In the genomic region with DNA sequence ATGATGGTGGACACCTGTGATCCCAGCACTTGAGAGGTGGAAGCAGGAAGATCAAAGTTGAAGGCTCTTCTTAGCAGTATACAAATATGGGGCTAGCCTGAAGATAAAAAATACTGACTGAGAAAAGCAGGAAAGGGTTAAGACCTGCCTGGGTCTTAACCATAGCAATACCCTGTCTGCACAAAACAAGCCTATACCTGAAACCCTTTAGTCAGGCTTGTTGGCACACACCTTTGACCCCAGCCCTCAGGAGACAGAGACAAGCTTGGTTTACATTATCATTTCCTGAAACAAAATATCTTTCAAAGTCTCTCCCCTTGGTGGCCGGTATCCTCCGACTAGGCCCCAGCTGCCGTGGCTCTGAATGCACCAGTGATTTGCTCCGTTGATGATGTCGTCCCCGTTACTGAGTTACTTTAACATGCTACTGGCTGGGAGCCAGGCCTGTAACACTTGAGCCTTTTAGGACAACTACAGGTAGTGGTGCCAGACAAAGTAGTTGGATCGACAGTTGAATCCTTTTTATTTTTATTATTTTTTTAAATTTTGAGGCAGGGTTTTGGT, we compare ENCODE assay signal across 17 mouse cellular contexts. TPM values are rescaled to one million over a fixed set of nuclear protein-coding genes. Genes with fewer than 3 reads are reported as not detected.
DNase-seq lines count a peak whose midpoint lies in the region; ATAC-seq lines count a peak whose summit lies in the region.
"Had no signal": no experiment of that assay in that cellular context is flagged by ENCODE, and none has a peak within 500 bp of the region (broad histone marks: within the 10 kb centered on the region; RNA-seq: fewer than 3 reads in every experiment).

No protein-coding gene starts in this region.

- no peak overlapping the region; the same call in 1 of the 2 replicates for H3K27ac ChIP-seq in kidney, embryonic 16.5 days (ENCODE audit: low read length)
- H3K27ac ChIP-seq: forebrain, embryonic 15.5 days; liver, embryonic 15.5 days had no signal

- ATAC-seq in kidney, embryonic 16.5 days (ENCODE audit: low FRiP score, low TSS enrichment) = peak; percentile 76; the same call in 1 of the 2 replicates
- ATAC-seq: forebrain, embryonic 15.5 days; inflammation-experienced regulatory T-cells, adult 6 months had no signal

- WGBS in kidney, embryonic 16.5 days = 34% methylated on average over 7 of the region's 7 CpGs

- H3K9ac ChIP-seq in kidney, embryonic 16.5 days (replicated peaks; ENCODE audit: low read length) = no peak overlapping the region
- H3K9ac ChIP-seq: forebrain, embryonic 15.5 days; liver, embryonic 15.5 days had no signal

- H3K4me1 ChIP-seq in kidney, embryonic 16.5 days (ENCODE audit: insufficient read depth, low read length) = 0 out of 2 replicates have a peak, but pooled peaks cover 4% of the 10 kb centered on the region
- H3K4me1 ChIP-seq: forebrain, embryonic 15.5 days; liver, embryonic 15.5 days had no signal

- peaks cover 48% of the 10 kb centered on the region for H3K36me3 ChIP-seq in kidney, embryonic 16.5 days (ENCODE audit: insufficient read depth, low read length)

- no peaks in the 10 kb centered on the region for H3K27me3 ChIP-seq in kidney, embryonic 16.5 days (ENCODE audit: insufficient read depth, low read length)
- H3K27me3 ChIP-seq: forebrain, embryonic 15.5 days; liver, embryonic 15.5 days had no signal

- H3K4me2 ChIP-seq in kidney, embryonic 16.5 days (replicated peaks; ENCODE audit: low read depth, low read length) = no peak overlapping the region
- H3K4me2 ChIP-seq: forebrain, embryonic 15.5 days; liver, embryonic 15.5 days; midbrain, embryonic 11.5 days had no signal

- intact Hi-C loops in left cerebral cortex, postnatal 10 days (cut with DNase I) = no loop called here

- no peak overlapping the region for H3K4me3 ChIP-seq in kidney, embryonic 16.5 days (ENCODE audit: low read length)
- H3K4me3 ChIP-seq: forebrain, embryonic 15.5 days; liver, embryonic 15.5 days; myocyte had no signal

- H3K9me3 ChIP-seq in kidney, embryonic 16.5 days (ENCODE audit: low read length) = no peaks in the 10 kb centered on the region
- H3K9me3 ChIP-seq: forebrain, embryonic 15.5 days; liver, embryonic 15.5 days had no signal

- peak; percentile 18 for DNase-seq in embryo, embryonic 10 days (ENCODE audit: low spot score)
- no peak for DNase-seq in embryo, embryonic 9.5 days (ENCODE audit: extremely low spot score)
- DNase-seq in urinary bladder, postnatal 14 days (ENCODE audit: low spot score) = peak; percentile 9
- no peak for DNase-seq in urinary bladder, postnatal 10 days (ENCODE audit: low spot score)
- no peak for DNase-seq in retina, postnatal 1 day
- no peak for DNase-seq in left cerebral cortex, adult 9 months (ENCODE audit: low spot score in 2 of 2)
- no peak for DNase-seq in left cerebral cortex, postnatal 10 days (ENCODE audit: extremely low spot score in 1 of 2, low spot score in 2 of 2)
- DNase-seq: adrenal gland, postnatal 36 days; cerebellum, postnatal 10 days; lung, postnatal 4 days; thymus, postnatal 14 days had no signal

RNA-seq across cellular contexts. Expression of a gene that starts 6.8 kb away (rescaled TPM):
- 48.2 and 51.4 TPM in 2 replicates for polyA plus RNA-seq in kidney, embryonic 16.5 days (2015; fragmentation: Nextera tagmentation; extraction: Ambion mirVana)
- total RNA-seq in left cerebral cortex, postnatal 10 days (2021) = 10 to 100 TPM; 26.7 to 30.2 TPM

RNA-seq across cellular contexts. Expression of a gene that starts 12.3 kb away (rescaled TPM):
- 57.8 and 57.9 TPM in 2 replicates for polyA plus RNA-seq in kidney, embryonic 16.5 days (2015; fragmentation: Nextera tagmentation; extraction: Ambion mirVana)
- total RNA-seq in left cerebral cortex, postnatal 10 days (2021) = 10 to 100 TPM; 29.4 to 32.7 TPM

Comparison
In these comparisons a context has a peak if more than half of its experiments do, and no peak if none do; other contexts are left out.
1. DNase-seq: peak in embryo, embryonic 10 days (single experiment) and urinary bladder, postnatal 14 days (single experiment); none in embryo, embryonic 9.5 days (single experiment), urinary bladder, postnatal 10 days (single experiment), retina, postnatal 1 day (single experiment), left cerebral cortex, adult 9 months (0 of 2) and left cerebral cortex, postnatal 10 days (0 of 2).